ENCODE assay signal across 8 mouse cellular contexts in genomic region chr10:127286730-127287129, GRCm38 (mm10). TPM values are rescaled to one million over a fixed set of nuclear protein-coding genes. Genes with fewer than 3 reads are reported as not detected.
DNase-seq lines count a peak whose midpoint lies in the region; ATAC-seq and TF ChIP-seq lines count a peak whose summit lies in the region.

No protein-coding gene starts in this region.

- peak overlapping the region; percentile 97; the same call in 1 of the 2 replicates for H3K27ac ChIP-seq in layer of hippocampus, adult 2 months
- no peak overlapping the region for H3K27ac ChIP-seq in embryonic facial prominence, embryonic 13.5 days
- no peak overlapping the region for H3K27ac ChIP-seq in kidney, postnatal 0 days
- 0 out of 2 replicates have a peak overlapping the region, but pooled peaks have one; percentile 35 for H3K27ac ChIP-seq in neural tube, embryonic 11.5 days (ENCODE audit: low read depth, low read length)

- peaks cover 57% of the 10 kb centered on the region for H3K36me3 ChIP-seq in embryonic facial prominence, embryonic 13.5 days
- H3K36me3 ChIP-seq in kidney, postnatal 0 days (ENCODE audit: insufficient read depth, low read length) = peaks cover 38% of the 10 kb centered on the region
- peaks cover 29% of the 10 kb centered on the region for H3K36me3 ChIP-seq in neural tube, embryonic 11.5 days (ENCODE audit: control insufficient read depth, insufficient read depth, low read length)

- H3K9ac ChIP-seq in embryonic facial prominence, embryonic 13.5 days = peak overlapping the region; percentile 84; the same call in 1 of the 2 replicates
- no peak overlapping the region for H3K9ac ChIP-seq in kidney, postnatal 0 days (ENCODE audit: low read depth, low read length)
- peak overlapping the region; percentile 85; the same call in 1 of the 2 replicates for H3K9ac ChIP-seq in neural tube, embryonic 11.5 days (ENCODE audit: low read length)

- no peak for ATAC-seq in embryonic facial prominence, embryonic 13.5 days (ENCODE audit: insufficient number of reproducible peaks, insufficient read depth, low FRiP score, low TSS enrichment, low read depth)
- no peak for ATAC-seq in kidney, postnatal 0 days (replicated peaks; ENCODE audit: low FRiP score, low read depth)
- no peak for ATAC-seq in neural tube, embryonic 11.5 days (ENCODE audit: insufficient read depth, low FRiP score, low TSS enrichment)
- ATAC-seq in inflammation-experienced regulatory T-cells, adult 6 months = no peak

- H3K4me3 ChIP-seq in layer of hippocampus, adult 2 months = peak overlapping the region; percentile 87; the same call in 1 of the 2 replicates
- H3K4me3 ChIP-seq in embryonic facial prominence, embryonic 13.5 days = peak overlapping the region; percentile 70; the same call in 1 of the 2 replicates
- H3K4me3 ChIP-seq in kidney, postnatal 0 days (replicated peaks; ENCODE audit: low read depth, low read length) = no peak overlapping the region
- peak overlapping the region; percentile 80; the same call in 1 of the 2 replicates for H3K4me3 ChIP-seq in neural tube, embryonic 11.5 days (ENCODE audit: low read depth, low read length)

- H3K27me3 ChIP-seq in embryonic facial prominence, embryonic 13.5 days = no peaks in the 10 kb centered on the region
- no peaks in the 10 kb centered on the region for H3K27me3 ChIP-seq in kidney, postnatal 0 days (ENCODE audit: insufficient read depth, low read length)
- H3K27me3 ChIP-seq in neural tube, embryonic 11.5 days (ENCODE audit: control insufficient read depth, insufficient read depth, low read length) = no peaks in the 10 kb centered on the region

- peaks cover 58% of the 10 kb centered on the region for H3K4me1 ChIP-seq in embryonic facial prominence, embryonic 13.5 days
- peaks cover 21% of the 10 kb centered on the region for H3K4me1 ChIP-seq in kidney, postnatal 0 days (replicated peaks; ENCODE audit: insufficient read depth, low read length)
- H3K4me1 ChIP-seq in neural tube, embryonic 11.5 days (ENCODE audit: control insufficient read depth, insufficient read depth, low read length) = peaks cover 28% of the 10 kb centered on the region

- DNase-seq in layer of hippocampus, adult 2 months (ENCODE audit: low spot score in 2 of 2) = no peak
- DNase-seq in layer of hippocampus, postnatal 25 days (ENCODE audit: extremely low spot score in 1 of 2, low spot score in 1 of 2) = no peak
- DNase-seq in kidney, postnatal 0 days (ENCODE audit: low spot score) = no peak
- peak; percentile 40 for DNase-seq in neural tube, embryonic 11.5 days (ENCODE audit: low spot score)
- no peak for DNase-seq in gastrocnemius, postnatal 10 days
- no peak for DNase-seq in left cerebral cortex, adult 8-10 months (ENCODE audit: low spot score in 2 of 2)

- no peak for TF ChIP-seq CTCF in layer of hippocampus, adult 2 months (conservative IDR thresholded peaks at IDR 0.05)
- no peak for TF ChIP-seq CTCF in kidney, postnatal 0 days (IDR thresholded peaks at IDR 0.05; ENCODE audit: low read depth)

- H3K4me2 ChIP-seq in embryonic facial prominence, embryonic 13.5 days = peak overlapping the region; percentile 89
- peak overlapping the region; percentile 90; the same call in 1 of the 2 replicates for H3K4me2 ChIP-seq in kidney, postnatal 0 days (ENCODE audit: low read length)
- H3K4me2 ChIP-seq in neural tube, embryonic 11.5 days (ENCODE audit: low read depth) = peak overlapping the region; percentile 91

- no peaks in the 10 kb centered on the region for H3K9me3 ChIP-seq in embryonic facial prominence, embryonic 13.5 days
- H3K9me3 ChIP-seq in kidney, postnatal 0 days (replicated peaks; ENCODE audit: low read length) = no peaks in the 10 kb centered on the region
- H3K9me3 ChIP-seq in neural tube, embryonic 11.5 days (ENCODE audit: control insufficient read depth, low read length) = no peaks in the 10 kb centered on the region

- 66% methylated on average over 7 of the region's 7 CpGs for WGBS in embryonic facial prominence, embryonic 13.5 days
- WGBS in kidney, postnatal 0 days = 48% methylated on average over 7 of the region's 7 CpGs
- 59% methylated on average over 7 of the region's 7 CpGs for WGBS in neural tube, embryonic 11.5 days

RNA-seq across cellular contexts. Expression of gene Mbd6, which starts 2.1 kb away (rescaled TPM):
- 10 to 100 TPM; 54.3 to 60.6 TPM for total RNA-seq in layer of hippocampus, adult 2 months (2021)
- 10 to 100 TPM; 31.8 to 53.9 TPM for total RNA-seq in layer of hippocampus, postnatal 25 days (2021)
- polyA plus RNA-seq in embryonic facial prominence, embryonic 13.5 days (2015; fragmentation: Nextera tagmentation; extraction: Ambion mirVana) = 14.9 and 19.2 TPM in 2 replicates
- 10.5 and 10.7 TPM in 2 replicates for polyA plus RNA-seq in kidney, postnatal 0 days (2015; fragmentation: Nextera tagmentation; extraction: Ambion mirVana)
- polyA plus RNA-seq in neural tube, embryonic 11.5 days (2014; fragmentation: Nextera tagmentation; extraction: Ambion mirVana) = 17.0 and 17.6 TPM in 2 replicates
- total RNA-seq in gastrocnemius, postnatal 10 days (2021) = 10 to 100 TPM; 18.7 to 28.9 TPM
- 10 to 100 TPM in 1 of 3 experiments, 1 to 10 TPM in 2; 4.0 to 11.8 (median 6.4) TPM for polyA plus RNA-seq in inflammation-experienced regulatory T-cells, adult 6 months (2017; shearing (Covaris generic))
- 10 to 100 TPM; 32.5 to 53.7 (median 44.4) TPM for total RNA-seq in left cerebral cortex, adult 8-10 months (2022)

RNA-seq across cellular contexts. Expression of gene Dctn2, which starts 20.6 kb away (rescaled TPM):
- 100 to 1,000 TPM; 259 to 272 TPM for total RNA-seq in layer of hippocampus, adult 2 months (2021)
- total RNA-seq in layer of hippocampus, postnatal 25 days (2021) = 100 to 1,000 TPM; 271 to 276 TPM
- 187 and 199 TPM in 2 replicates for polyA plus RNA-seq in embryonic facial prominence, embryonic 13.5 days (2015; fragmentation: Nextera tagmentation; extraction: Ambion mirVana)
- polyA plus RNA-seq in kidney, postnatal 0 days (2015; fragmentation: Nextera tagmentation; extraction: Ambion mirVana) = 177 and 190 TPM in 2 replicates
- 224 and 230 TPM in 2 replicates for polyA plus RNA-seq in neural tube, embryonic 11.5 days (2014; fragmentation: Nextera tagmentation; extraction: Ambion mirVana)
- total RNA-seq in gastrocnemius, postnatal 10 days (2021) = 100 to 1,000 TPM; 117 to 120 TPM
- 10 to 100 TPM; 54.0 to 61.1 (median 56.9) TPM for polyA plus RNA-seq in inflammation-experienced regulatory T-cells, adult 6 months (2017; shearing (Covaris generic))
- 100 to 1,000 TPM; 254 to 263 (median 254) TPM for total RNA-seq in left cerebral cortex, adult 8-10 months (2022)

RNA-seq across cellular contexts. Expression of gene Kif5a, which starts 23.6 kb away (rescaled TPM):
- total RNA-seq in layer of hippocampus, adult 2 months (2021) = 100 to 1,000 TPM; 715 to 773 TPM
- 100 to 1,000 TPM; 712 to 736 TPM for total RNA-seq in layer of hippocampus, postnatal 25 days (2021)
- 6.7 and 8.1 TPM in 2 replicates for polyA plus RNA-seq in embryonic facial prominence, embryonic 13.5 days (2015; fragmentation: Nextera tagmentation; extraction: Ambion mirVana)
- 0.28 and 0.47 TPM in 2 replicates for polyA plus RNA-seq in kidney, postnatal 0 days (2015; fragmentation: Nextera tagmentation; extraction: Ambion mirVana)
- 43.4 and 51.0 TPM in 2 replicates for polyA plus RNA-seq in neural tube, embryonic 11.5 days (2014; fragmentation: Nextera tagmentation; extraction: Ambion mirVana)
- total RNA-seq in gastrocnemius, postnatal 10 days (2021) = 1 to 10 TPM; 1.1 to 1.6 TPM
- polyA plus RNA-seq in inflammation-experienced regulatory T-cells, adult 6 months (2017; shearing (Covaris generic)) = under 1 TPM in 2 of 3 experiments, not detected in 1; 0.16 to 0.19 TPM
- total RNA-seq in left cerebral cortex, adult 8-10 months (2022) = 1,000 to 10,000 TPM; 1,113 to 1,308 (median 1,238) TPM

RNA-seq across cellular contexts. Expression of gene Mars, which starts 24.9 kb away (rescaled TPM):
- total RNA-seq in layer of hippocampus, adult 2 months (2021) = 10 to 100 TPM; 55.6 to 60.0 TPM
- total RNA-seq in layer of hippocampus, postnatal 25 days (2021) = 10 to 100 TPM; 57.1 to 59.4 TPM
- polyA plus RNA-seq in embryonic facial prominence, embryonic 13.5 days (2015; fragmentation: Nextera tagmentation; extraction: Ambion mirVana) = 113 and 128 TPM in 2 replicates
- polyA plus RNA-seq in kidney, postnatal 0 days (2015; fragmentation: Nextera tagmentation; extraction: Ambion mirVana) = 99.1 and 103 TPM in 2 replicates
- 164 and 166 TPM in 2 replicates for polyA plus RNA-seq in neural tube, embryonic 11.5 days (2014; fragmentation: Nextera tagmentation; extraction: Ambion mirVana)
- total RNA-seq in gastrocnemius, postnatal 10 days (2021) = 10 to 100 TPM; 44.5 to 54.8 TPM
- 10 to 100 TPM; 20.7 to 28.9 (median 21.3) TPM for polyA plus RNA-seq in inflammation-experienced regulatory T-cells, adult 6 months (2017; shearing (Covaris generic))
- 10 to 100 TPM; 54.2 to 61.3 (median 56.8) TPM for total RNA-seq in left cerebral cortex, adult 8-10 months (2022)

RNA-seq across cellular contexts. Expression of gene Arhgap9, which starts 35.0 kb away (rescaled TPM):
- under 1 TPM; 0.56 to 0.79 TPM for total RNA-seq in layer of hippocampus, adult 2 months (2021)
- total RNA-seq in layer of hippocampus, postnatal 25 days (2021) = 1 to 10 TPM in 1 of 2 experiments, under 1 TPM in 1; 0.89 to 1.1 TPM
- polyA plus RNA-seq in embryonic facial prominence, embryonic 13.5 days (2015; fragmentation: Nextera tagmentation; extraction: Ambion mirVana) = 3.1 and 3.4 TPM in 2 replicates
- polyA plus RNA-seq in kidney, postnatal 0 days (2015; fragmentation: Nextera tagmentation; extraction: Ambion mirVana) = 3.7 and 3.8 TPM in 2 replicates
- 1.1 and 1.8 TPM in 2 replicates for polyA plus RNA-seq in neural tube, embryonic 11.5 days (2014; fragmentation: Nextera tagmentation; extraction: Ambion mirVana)
- 1 to 10 TPM; 1.1 to 2.3 TPM for total RNA-seq in gastrocnemius, postnatal 10 days (2021)
- 100 to 1,000 TPM in 2 of 3 experiments, 10 to 100 TPM in 1; 91.9 to 112 (median 108) TPM for polyA plus RNA-seq in inflammation-experienced regulatory T-cells, adult 6 months (2017; shearing (Covaris generic))
- 1 to 10 TPM in 2 of 4 experiments, under 1 TPM in 2; 0.74 to 2.6 (median 1.6) TPM for total RNA-seq in left cerebral cortex, adult 8-10 months (2022)

Comparison
In these comparisons a context has a peak if more than half of its experiments do, and no peak if none do; other contexts are left out.
1. H3K27ac ChIP-seq: peak in layer of hippocampus, adult 2 months (single experiment) and neural tube, embryonic 11.5 days (single experiment); none in embryonic facial prominence, embryonic 13.5 days (single experiment) and kidney, postnatal 0 days (single experiment).
2. RNA of gene Kif5a, which starts 23.6 kb away (total RNA-seq): 1,113 to 1,308 TPM in left cerebral cortex, adult 8-10 months, 715 to 773 TPM in layer of hippocampus, adult 2 months and 712 to 736 TPM in layer of hippocampus, postnatal 25 days; 1.1 to 1.6 TPM in gastrocnemius, postnatal 10 days; every median in the first group is over 100 times any median in the second.
3. Peak in every context shown above with its lines, with median percentiles within 50 percentile points of each other: H3K4me2 ChIP-seq.